Mouse (Mus musculus): ENCODE results near the gene Cyth3. TPM values are rescaled to one million over a fixed set of nuclear protein-coding genes. Genes with fewer than 3 reads are reported as not detected.

The Cyth3 gene
- polyA plus RNA-seq, 1 experiment from 2014 or later: 39.9 TPM

DNA sequence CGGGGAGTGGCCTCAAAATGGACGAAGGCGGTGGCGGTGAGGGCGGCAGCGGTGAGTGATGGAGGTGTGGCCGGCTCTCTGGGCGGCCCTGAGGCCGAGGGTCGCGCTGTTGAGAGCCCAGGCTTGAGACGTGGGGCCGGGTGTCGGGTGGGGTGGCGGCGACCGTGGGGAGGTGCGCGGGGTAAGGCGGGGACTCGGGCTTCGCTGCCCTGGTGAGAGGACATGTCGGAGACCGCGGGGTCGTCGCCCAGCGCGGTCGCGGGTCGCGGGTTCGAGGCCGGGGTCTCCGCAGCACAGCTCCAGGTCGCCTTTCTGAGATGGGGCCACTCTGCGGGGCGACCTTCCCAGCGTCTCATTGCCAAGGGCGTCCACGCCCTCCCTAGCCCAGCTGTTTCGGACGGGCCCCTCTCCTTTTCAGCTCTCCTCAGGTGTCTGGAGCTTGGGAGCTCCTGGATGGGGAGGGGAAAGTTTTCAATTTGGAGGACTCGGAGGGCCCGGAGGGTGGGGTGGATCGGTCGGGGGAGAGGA is 440 bp downstream of the Cyth3 start:
- H3K27me3 ChIP-seq (ENCODE audit: control insufficient read depth, insufficient read depth, low read length): no peaks in the 10 kb centered on the region
- peak overlapping the region; percentile 68 for H3K27ac ChIP-seq
- peak overlapping the region; percentile 81 for H3K9ac ChIP-seq
- no peaks in the 10 kb centered on the region for H3K9me3 ChIP-seq (ENCODE audit: control insufficient read depth, low read length)
- ATAC-seq (ENCODE audit: low FRiP score) (peak; percentile 86), DNase-seq (ENCODE audit: low spot score) (no peak)
- H3K36me3 ChIP-seq (replicated peaks; ENCODE audit: control insufficient read depth, insufficient read depth): no peaks in the 10 kb centered on the region
- peak overlapping the region; percentile 68 for H3K4me3 ChIP-seq (replicated peaks; ENCODE audit: low read length)
- H3K4me1 ChIP-seq (replicated peaks; ENCODE audit: control insufficient read depth, insufficient read depth, low read length): peaks cover 29% of the 10 kb centered on the region
- 1% methylated on average over 35 of the region's 48 CpGs for WGBS
- peak overlapping the region; percentile 83 for H3K4me2 ChIP-seq (replicated peaks)

DNA sequence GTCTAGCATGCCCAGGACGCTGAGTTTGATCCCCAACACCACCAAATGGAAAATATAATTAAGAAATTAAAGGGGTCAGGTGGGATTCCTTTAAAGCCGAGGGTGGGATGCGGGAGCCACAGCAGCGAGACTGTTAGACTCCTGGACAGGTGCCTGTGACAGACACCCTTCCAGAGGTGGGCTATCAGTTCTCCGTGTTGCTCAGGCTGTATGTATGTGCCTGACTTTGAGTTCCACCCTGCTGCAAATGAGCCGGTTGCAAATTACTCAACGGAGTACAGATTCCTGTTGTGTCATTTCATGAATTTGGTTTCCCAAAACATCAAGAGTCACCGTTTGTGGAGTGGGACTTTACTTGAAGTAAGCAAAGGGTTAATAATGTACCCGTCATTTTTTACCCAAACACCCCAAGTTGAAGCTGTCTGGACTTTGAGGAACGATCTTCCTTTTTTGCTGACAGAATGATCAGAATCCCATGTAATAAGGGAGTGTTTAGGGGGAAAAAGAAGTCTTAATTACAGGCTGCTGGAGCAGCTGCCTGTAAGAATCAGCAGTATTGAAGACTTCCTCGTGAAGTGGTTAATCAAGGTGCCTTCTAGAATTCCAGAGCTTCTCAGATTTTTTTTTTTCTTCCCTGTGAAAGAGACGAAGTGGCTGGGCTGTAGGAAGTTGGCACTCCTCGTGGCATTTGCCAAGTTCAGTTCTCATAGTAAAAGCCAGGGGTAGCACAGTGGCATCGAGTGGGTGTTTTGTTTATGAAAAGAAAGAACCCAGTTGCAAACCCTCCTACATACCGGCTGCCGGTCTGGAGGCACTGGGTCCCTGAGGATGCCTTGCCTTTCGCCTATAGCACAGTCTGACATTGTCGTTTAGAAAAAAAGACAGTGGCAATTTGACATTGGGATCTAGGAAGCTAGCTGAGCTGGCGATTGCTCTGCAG is 1.4 kb downstream of the Cyth3 start:
- DNase-seq (ENCODE audit: low spot score) (no peak), ATAC-seq (ENCODE audit: low FRiP score) (no peak)
- H3K36me3 ChIP-seq (replicated peaks; ENCODE audit: control insufficient read depth, insufficient read depth): no peaks in the 10 kb centered on the region
- H3K4me1 ChIP-seq (replicated peaks; ENCODE audit: control insufficient read depth, insufficient read depth, low read length): peaks cover 29% of the 10 kb centered on the region
- peak overlapping the region; percentile 68 for H3K4me3 ChIP-seq (replicated peaks; ENCODE audit: low read length)
- 51% methylated on average over 19 of the region's 19 CpGs for WGBS
- H3K27ac ChIP-seq: no peak overlapping the region; the same call in 1 of the 2 replicates
- peak overlapping the region; percentile 83 for H3K4me2 ChIP-seq (replicated peaks)
- no peaks in the 10 kb centered on the region for H3K27me3 ChIP-seq (ENCODE audit: control insufficient read depth, insufficient read depth, low read length)
- peak overlapping the region; percentile 81 for H3K9ac ChIP-seq
- no peaks in the 10 kb centered on the region for H3K9me3 ChIP-seq (ENCODE audit: control insufficient read depth, low read length)

DNA sequence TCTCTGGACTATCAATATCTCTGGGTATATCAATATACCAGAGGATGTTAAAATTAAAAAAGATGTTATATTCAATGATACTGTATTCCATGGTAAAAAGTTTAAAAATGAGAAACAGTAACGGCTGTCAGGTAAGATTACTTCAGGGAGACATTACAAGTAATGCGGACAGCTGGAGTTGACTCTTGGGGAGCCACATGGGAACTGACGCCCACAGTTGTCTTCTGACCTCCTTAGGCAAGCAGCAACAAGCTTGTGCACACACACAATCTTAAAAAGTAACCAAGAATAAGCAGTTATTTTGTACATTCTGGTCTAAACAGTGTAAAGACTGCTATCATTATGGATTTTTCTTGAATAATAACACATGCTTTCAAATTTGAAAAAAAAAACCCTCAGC is 2.2 kb downstream of the Cyth3 start:
- ATAC-seq (ENCODE audit: low FRiP score) (no peak), DNase-seq (ENCODE audit: low spot score) (no peak)
- no peak overlapping the region for H3K27ac ChIP-seq
- H3K4me2 ChIP-seq (replicated peaks): no peak overlapping the region; the same call in 1 of the 2 replicates
- peaks cover 29% of the 10 kb centered on the region for H3K4me1 ChIP-seq (replicated peaks; ENCODE audit: control insufficient read depth, insufficient read depth, low read length)
- H3K36me3 ChIP-seq (replicated peaks; ENCODE audit: control insufficient read depth, insufficient read depth): no peaks in the 10 kb centered on the region
- H3K27me3 ChIP-seq (ENCODE audit: control insufficient read depth, insufficient read depth, low read length): no peaks in the 10 kb centered on the region
- 0 out of 2 replicates have a peak overlapping the region, but pooled peaks have one; percentile 81 for H3K9ac ChIP-seq
- WGBS: 83% methylated on average over 3 of the region's 3 CpGs
- H3K9me3 ChIP-seq (ENCODE audit: control insufficient read depth, low read length): no peaks in the 10 kb centered on the region
- H3K4me3 ChIP-seq (replicated peaks; ENCODE audit: low read length): no peak overlapping the region

DNA sequence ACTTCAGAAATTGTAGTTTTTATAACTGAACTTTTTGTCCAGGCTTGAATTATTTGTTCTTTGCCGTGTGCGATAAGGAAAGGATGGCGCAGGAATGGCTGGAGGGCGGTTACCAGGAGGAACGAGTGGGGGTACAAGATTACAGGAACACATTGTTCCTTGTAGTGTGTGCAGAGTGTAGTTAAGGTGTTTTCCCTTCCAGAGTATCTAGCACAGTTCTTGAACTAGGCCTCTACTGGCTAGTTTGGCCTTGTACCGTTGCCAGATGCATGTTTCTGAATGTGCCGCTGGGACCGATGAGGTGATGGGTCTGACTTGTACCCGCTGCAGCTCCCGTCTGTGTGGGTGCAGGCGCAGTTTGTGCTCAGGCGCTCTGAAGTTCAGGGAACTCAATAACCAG is 3.2 kb downstream of the Cyth3 start:
- no peaks in the 10 kb centered on the region for H3K27me3 ChIP-seq (ENCODE audit: control insufficient read depth, insufficient read depth, low read length)
- no peak overlapping the region for H3K9ac ChIP-seq
- ATAC-seq (ENCODE audit: low FRiP score) (no peak), DNase-seq (ENCODE audit: low spot score) (no peak)
- H3K9me3 ChIP-seq (ENCODE audit: control insufficient read depth, low read length): no peaks in the 10 kb centered on the region
- peaks cover 28% of the 10 kb centered on the region for H3K4me1 ChIP-seq (replicated peaks; ENCODE audit: control insufficient read depth, insufficient read depth, low read length)
- WGBS: 89% methylated on average over 12 of the region's 12 CpGs
- H3K36me3 ChIP-seq (replicated peaks; ENCODE audit: control insufficient read depth, insufficient read depth): no peaks in the 10 kb centered on the region
- H3K4me2 ChIP-seq (replicated peaks): no peak overlapping the region; the same call in 1 of the 2 replicates
- no peak overlapping the region for H3K27ac ChIP-seq
- no peak overlapping the region for H3K4me3 ChIP-seq (replicated peaks; ENCODE audit: low read length)

DNA sequence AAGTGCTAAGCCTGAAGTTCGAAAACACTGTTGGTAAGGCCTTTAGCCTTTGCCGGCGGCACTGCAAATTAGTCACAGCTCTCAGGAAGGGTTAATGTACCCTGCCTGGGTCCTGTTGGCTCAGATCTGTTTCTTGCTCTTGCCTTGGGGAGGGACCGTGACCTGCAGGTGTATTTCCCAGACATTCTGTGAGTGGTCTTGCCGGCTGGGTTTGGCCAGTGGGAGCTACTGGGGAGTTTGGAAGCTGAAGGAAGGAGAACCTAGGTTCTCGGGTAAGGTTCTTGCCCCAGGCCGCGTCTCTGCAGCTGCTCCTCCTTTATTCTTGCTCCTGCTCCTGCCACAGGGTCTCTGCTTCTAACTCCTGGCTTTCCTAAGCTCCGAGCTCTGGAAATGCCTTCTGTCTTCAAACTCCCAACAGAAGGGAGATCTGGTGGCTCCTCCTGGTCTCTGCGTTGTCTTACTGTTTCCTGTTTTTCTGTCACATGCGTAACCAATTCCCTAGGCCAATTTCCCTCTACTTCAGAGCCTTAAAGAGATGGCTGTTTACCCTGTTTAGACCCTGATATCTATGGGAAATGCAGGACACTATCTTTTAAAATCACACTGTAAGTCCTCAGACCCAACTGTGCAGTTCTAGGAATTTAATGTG is 3.8 kb downstream of the Cyth3 start:
- no peaks in the 10 kb centered on the region for H3K9me3 ChIP-seq (ENCODE audit: control insufficient read depth, low read length)
- H3K27ac ChIP-seq: no peak overlapping the region
- no peak overlapping the region for H3K9ac ChIP-seq
- H3K27me3 ChIP-seq (ENCODE audit: control insufficient read depth, insufficient read depth, low read length): no peaks in the 10 kb centered on the region
- DNase-seq (ENCODE audit: low spot score) (no peak), ATAC-seq (ENCODE audit: low FRiP score) (no peak)
- 66% methylated on average over 11 of the region's 11 CpGs for WGBS
- no peaks in the 10 kb centered on the region for H3K36me3 ChIP-seq (replicated peaks; ENCODE audit: control insufficient read depth, insufficient read depth)
- H3K4me1 ChIP-seq (replicated peaks; ENCODE audit: control insufficient read depth, insufficient read depth, low read length): peaks cover 22% of the 10 kb centered on the region
- no peak overlapping the region for H3K4me2 ChIP-seq (replicated peaks)
- H3K4me3 ChIP-seq (replicated peaks; ENCODE audit: low read length): no peak overlapping the region

DNA sequence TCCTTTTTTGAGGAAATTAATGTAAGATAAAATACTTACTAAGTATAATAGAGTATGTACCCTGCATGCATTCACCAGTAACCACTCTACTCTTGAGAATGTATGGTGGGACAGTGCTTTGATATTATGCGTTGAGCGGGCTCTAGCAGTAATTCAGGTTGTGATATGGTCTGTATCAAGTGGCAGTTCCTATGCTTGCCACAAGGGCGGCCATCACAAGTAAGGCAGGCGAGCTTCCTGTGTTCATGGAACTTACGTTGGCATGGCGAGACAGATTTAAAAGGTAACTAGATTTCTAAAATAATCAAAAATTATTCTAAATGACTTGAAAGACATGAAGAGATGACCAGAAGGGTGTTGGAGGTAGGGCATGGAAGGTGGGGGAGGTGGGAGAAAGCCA is 5.3 kb downstream of the Cyth3 start:
- Histone ChIP-seq H3K36me3 (replicated peaks; ENCODE audit: control insufficient read depth, insufficient read depth) (no peaks in the 10 kb centered on the region), H3K27me3 (ENCODE audit: control insufficient read depth, insufficient read depth, low read length) (no peaks in the 10 kb centered on the region), H3K4me1 (replicated peaks; ENCODE audit: control insufficient read depth, insufficient read depth, low read length) (peaks cover 21% of the 10 kb centered on the region), H3K4me3 (replicated peaks; ENCODE audit: low read length) (no peak overlapping the region), H3K4me2 (replicated peaks) (no peak overlapping the region), H3K9ac (no peak overlapping the region), H3K27ac (no peak overlapping the region), H3K9me3 (ENCODE audit: control insufficient read depth, low read length) (no peaks in the 10 kb centered on the region)
- ATAC-seq (ENCODE audit: low FRiP score) (no peak), DNase-seq (ENCODE audit: low spot score) (no peak)
- WGBS: 94% methylated on average over 6 of the region's 6 CpGs

DNA sequence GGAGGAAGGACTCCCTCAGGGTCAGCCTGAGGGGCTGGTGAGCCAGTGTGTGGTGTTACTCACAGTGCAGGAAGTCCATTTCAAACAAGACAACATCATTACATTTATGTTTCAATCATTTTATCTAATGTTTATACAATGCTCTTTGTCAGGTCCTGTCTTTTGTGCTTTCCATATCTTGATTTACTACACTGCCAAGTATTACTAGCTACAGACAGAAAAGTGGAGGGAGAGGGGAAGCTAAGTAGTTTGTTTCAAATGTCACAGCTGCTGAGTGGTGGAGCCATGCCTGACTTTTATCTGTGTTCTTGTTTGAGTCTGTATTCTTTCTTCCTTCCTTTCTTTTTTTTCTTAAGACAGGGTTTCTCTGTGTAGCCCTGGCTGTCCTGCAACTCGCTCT is 5.7 kb downstream of the Cyth3 start:
- H3K4me2 ChIP-seq (replicated peaks): no peak overlapping the region
- 83% methylated on average over 1 of the region's 1 CpGs for WGBS
- no peak overlapping the region for H3K9ac ChIP-seq
- H3K4me1 ChIP-seq (replicated peaks; ENCODE audit: control insufficient read depth, insufficient read depth, low read length): peaks cover 22% of the 10 kb centered on the region
- DNase-seq (ENCODE audit: low spot score): no peak
- no peak overlapping the region for H3K4me3 ChIP-seq (replicated peaks; ENCODE audit: low read length)
- ATAC-seq (ENCODE audit: low FRiP score): no peak
- no peaks in the 10 kb centered on the region for H3K27me3 ChIP-seq (ENCODE audit: control insufficient read depth, insufficient read depth, low read length)
- H3K36me3 ChIP-seq (replicated peaks; ENCODE audit: control insufficient read depth, insufficient read depth): no peaks in the 10 kb centered on the region
- no peak overlapping the region for H3K27ac ChIP-seq
- H3K9me3 ChIP-seq (ENCODE audit: control insufficient read depth, low read length): no peaks in the 10 kb centered on the region

DNA sequence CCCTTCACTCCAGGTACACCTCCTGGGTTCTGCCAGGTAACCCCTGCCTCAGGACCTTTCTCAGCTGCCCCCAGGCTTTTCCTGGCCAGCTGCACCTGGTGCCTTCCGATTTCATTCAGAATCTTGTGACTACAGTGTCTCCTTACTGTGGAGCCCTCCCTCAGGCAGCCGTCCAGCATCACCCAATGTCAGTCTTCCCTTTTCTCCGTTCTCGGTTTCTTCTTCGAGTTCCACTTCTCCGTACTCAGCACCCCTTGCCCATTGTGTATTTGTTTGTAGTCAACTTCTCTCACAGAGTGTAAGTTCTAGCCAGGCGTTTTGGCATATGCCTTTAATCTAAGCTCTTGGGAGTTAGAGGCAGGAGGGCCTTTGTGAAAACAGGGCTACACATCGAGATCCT is 7.4 kb downstream of the Cyth3 start:
- no peak for DNase-seq (ENCODE audit: low spot score)
- Histone ChIP-seq H3K4me1 (replicated peaks; ENCODE audit: control insufficient read depth, insufficient read depth, low read length) (peaks cover 12% of the 10 kb centered on the region), H3K27me3 (ENCODE audit: control insufficient read depth, insufficient read depth, low read length) (no peaks in the 10 kb centered on the region), H3K9ac (no peak overlapping the region), H3K27ac (no peak overlapping the region), H3K4me3 (replicated peaks; ENCODE audit: low read length) (no peak overlapping the region), H3K4me2 (replicated peaks) (no peak overlapping the region), H3K36me3 (replicated peaks; ENCODE audit: control insufficient read depth, insufficient read depth) (no peaks in the 10 kb centered on the region), H3K9me3 (ENCODE audit: control insufficient read depth, low read length) (no peaks in the 10 kb centered on the region)
- WGBS: 94% methylated on average over 8 of the region's 8 CpGs
- no peak for ATAC-seq (ENCODE audit: low FRiP score)

DNA sequence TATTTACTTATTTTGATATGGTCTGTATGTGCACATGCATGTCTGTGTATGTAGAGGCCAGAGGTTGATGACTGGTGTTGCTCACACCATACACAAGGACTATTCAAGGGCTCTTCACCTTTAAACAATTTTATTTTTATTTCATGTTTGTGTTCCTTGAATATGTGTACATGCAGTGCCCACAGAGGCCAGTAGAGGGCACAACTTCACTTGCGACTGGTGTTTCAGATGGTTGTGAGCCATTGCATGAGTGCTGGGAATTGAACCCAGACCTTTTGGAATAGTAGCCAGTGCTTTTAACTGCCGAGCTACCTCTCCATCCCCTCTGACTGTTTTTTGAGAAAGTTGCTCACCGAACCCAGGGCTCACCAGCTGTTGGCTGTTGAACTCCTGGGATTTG is 8.0 kb downstream of the Cyth3 start:
- Histone ChIP-seq H3K9ac (no peak overlapping the region), H3K4me3 (replicated peaks; ENCODE audit: low read length) (no peak overlapping the region), H3K27ac (no peak overlapping the region), H3K9me3 (ENCODE audit: control insufficient read depth, low read length) (no peaks in the 10 kb centered on the region), H3K36me3 (replicated peaks; ENCODE audit: control insufficient read depth, insufficient read depth) (no peaks in the 10 kb centered on the region), H3K27me3 (ENCODE audit: control insufficient read depth, insufficient read depth, low read length) (no peaks in the 10 kb centered on the region), H3K4me2 (replicated peaks) (no peak overlapping the region), H3K4me1 (replicated peaks; ENCODE audit: control insufficient read depth, insufficient read depth, low read length) (peaks cover 12% of the 10 kb centered on the region)
- DNase-seq (ENCODE audit: low spot score): no peak
- WGBS: 100% methylated on average over 3 of the region's 3 CpGs
- ATAC-seq (ENCODE audit: low FRiP score): no peak

All from hindbrain, embryonic 14.5 days (tissue).